ENCODE assay signal across 8 mouse cellular contexts in the genomic region with DNA sequence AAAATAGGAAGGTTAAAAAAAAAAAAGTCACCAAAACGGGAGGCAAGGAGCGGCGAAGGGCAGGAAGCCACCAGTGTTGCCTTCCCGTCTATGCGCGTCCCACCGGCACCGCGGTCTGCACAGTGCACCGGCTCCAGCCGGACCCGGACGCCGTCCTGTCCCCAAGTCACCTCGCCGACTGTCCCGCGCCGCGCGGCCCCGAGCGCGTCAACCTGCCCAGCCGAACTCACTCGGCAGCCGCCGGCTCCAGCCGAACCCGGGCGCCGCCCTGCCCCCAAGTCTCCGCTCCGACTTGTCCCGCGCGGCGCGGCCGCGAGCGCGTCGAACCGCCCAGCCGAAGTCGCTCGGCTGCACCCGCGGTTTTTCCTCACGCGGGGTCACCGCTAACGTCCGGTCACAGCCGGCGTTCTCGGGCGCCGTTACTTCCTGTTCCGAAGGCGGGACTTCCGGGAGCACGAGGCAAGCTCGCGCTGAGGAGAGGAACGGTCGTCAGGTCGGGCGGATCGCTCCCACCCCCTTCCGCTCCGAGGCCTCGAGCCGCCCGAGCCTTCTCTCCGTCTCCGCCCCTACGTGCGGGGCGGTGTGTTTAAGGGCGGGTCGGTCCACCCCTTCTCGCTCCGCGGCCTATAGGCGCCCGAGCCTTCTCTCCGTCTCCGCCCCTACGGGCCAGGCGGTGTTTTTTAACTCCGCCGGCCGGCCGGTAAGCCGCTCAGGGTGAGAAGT. TPM values are rescaled to one million over a fixed set of nuclear protein-coding genes. Genes with fewer than 3 reads are reported as not detected.
A peak's percentile ranks its signal among the peaks of the same experiment; 100 is the strongest.
DNase-seq lines count a peak whose midpoint lies in the region; ATAC-seq lines count a peak whose summit lies in the region.

A gene (minus strand): TSS at position 428 of the 723 bp plus-strand sequence.

- H3K36me3 ChIP-seq in heart, embryonic 14.5 days (ENCODE audit: control insufficient read depth, insufficient read depth, low read length), result peaks cover 15% of the 10 kb centered on the region
- H3K36me3 ChIP-seq in liver, embryonic 13.5 days, result peaks cover 6% of the 10 kb centered on the region; the same call in 1 of the 2 replicates
- H3K36me3 ChIP-seq in stomach, embryonic 16.5 days (ENCODE audit: control insufficient read depth, insufficient read depth, low read length), result no peaks in the 10 kb centered on the region

- H3K4me2 ChIP-seq in heart, embryonic 14.5 days (ENCODE audit: low read length), result peak within 1 kb of the TSS; percentile 58
- peak within 1 kb of the TSS; percentile 69 for H3K4me2 ChIP-seq in liver, embryonic 13.5 days
- H3K4me2 ChIP-seq in stomach, embryonic 16.5 days (ENCODE audit: low read depth, low read length), result peak within 1 kb of the TSS; percentile 59

- WGBS in heart, embryonic 14.5 days, result 19% methylated on average over 76 of the region's 97 CpGs
- WGBS in liver, embryonic 13.5 days (ENCODE audit: insufficient replicate concordance), result 20% methylated on average over 89 of the region's 97 CpGs
- 20% methylated on average over 76 of the region's 97 CpGs for WGBS in stomach, embryonic 16.5 days

- H3K4me1 ChIP-seq in heart, embryonic 14.5 days (ENCODE audit: control insufficient read depth in 2 of 2, insufficient read depth in 2 of 2, low read length in 2 of 2), result peaks cover 0 to 4% of the 10 kb centered on the region in 2 experiments; a peak in 1 of 4 replicates
- H3K4me1 ChIP-seq in liver, embryonic 13.5 days (replicated peaks), result peaks cover 13% of the 10 kb centered on the region
- no peaks in the 10 kb centered on the region for H3K4me1 ChIP-seq in stomach, embryonic 16.5 days (ENCODE audit: control insufficient read depth, insufficient read depth, low read length)

- peak within 1 kb of the TSS; percentile 71 to 88 for H3K27ac ChIP-seq in heart, embryonic 14.5 days (replicated peaks in 1 of 2; ENCODE audit: control insufficient read depth in 1 of 2, insufficient read depth in 1 of 2, low read depth in 2 of 2, low read length in 2 of 2)
- H3K27ac ChIP-seq in liver, embryonic 13.5 days, result peak within 1 kb of the TSS; percentile 83
- H3K27ac ChIP-seq in stomach, embryonic 16.5 days (ENCODE audit: low read length), result peak within 1 kb of the TSS; percentile 82

- H3K9ac ChIP-seq in heart, embryonic 14.5 days (ENCODE audit: low read length), result peak within 1 kb of the TSS; percentile 84
- H3K9ac ChIP-seq in liver, embryonic 13.5 days, result peak within 1 kb of the TSS; percentile 80
- H3K9ac ChIP-seq in stomach, embryonic 16.5 days (ENCODE audit: low read length), result peak within 1 kb of the TSS; percentile 77

- H3K27me3 ChIP-seq in heart, embryonic 14.5 days (ENCODE audit: control insufficient read depth, insufficient read depth, low read length), result no peaks in the 10 kb centered on the region
- no peaks in the 10 kb centered on the region for H3K27me3 ChIP-seq in liver, embryonic 13.5 days
- no peaks in the 10 kb centered on the region for H3K27me3 ChIP-seq in stomach, embryonic 16.5 days (ENCODE audit: control insufficient read depth, insufficient read depth, low read length)

- no peaks in the 10 kb centered on the region for H3K9me3 ChIP-seq in heart, embryonic 14.5 days (ENCODE audit: control insufficient read depth, low read length)
- no peaks in the 10 kb centered on the region for H3K9me3 ChIP-seq in liver, embryonic 13.5 days (replicated peaks)
- no peaks in the 10 kb centered on the region for H3K9me3 ChIP-seq in stomach, embryonic 16.5 days (replicated peaks; ENCODE audit: control insufficient read depth, low read length)

- peak; percentile 77 for DNase-seq in c-Kit-negative CD71-positive TER-119-positive erythroid progenitor cells, embryonic 14.5 days (ENCODE audit: low read depth, low spot score)
- DNase-seq in fibroblast of lung, adult 2 months (ENCODE audit: low read depth), result peak; percentile 79
- DNase-seq in kidney, postnatal 14 days, result peak; percentile 93
- peak; percentile 86 for DNase-seq in liver, embryonic 13.5 days
- peak; percentile 76 for DNase-seq in neural tube, embryonic 10.5 days (ENCODE audit: extremely low spot score, low spot score)

- H3K4me3 ChIP-seq in heart, embryonic 14.5 days (ENCODE audit: control insufficient read depth in 1 of 2, insufficient read depth in 1 of 2, low read depth in 1 of 2, low read length in 2 of 2), result peak within 1 kb of the TSS; percentile 58 to 76
- peak within 1 kb of the TSS; percentile 71 for H3K4me3 ChIP-seq in liver, embryonic 13.5 days (replicated peaks)
- H3K4me3 ChIP-seq in stomach, embryonic 16.5 days (replicated peaks; ENCODE audit: low read length), result peak within 1 kb of the TSS; percentile 58

- peak; percentile 95 for ATAC-seq in CD4-positive, CD25-positive, alpha-beta regulatory T cell, adult 4 months
- ATAC-seq in heart, embryonic 14.5 days (ENCODE audit: insufficient number of reproducible peaks, insufficient read depth, low FRiP score, low read depth), result peak; percentile 99
- peak; percentile 100 for ATAC-seq in liver, embryonic 13.5 days (ENCODE audit: low read depth)
- peak; percentile 100 for ATAC-seq in stomach, embryonic 16.5 days (ENCODE audit: insufficient read depth, low FRiP score)

RNA-seq across cellular contexts. Expression of the gene that starts here (rescaled TPM):
- 1 to 10 TPM; 5.1 to 7.4 TPM for polyA plus RNA-seq in CD4-positive, CD25-positive, alpha-beta regulatory T cell, adult 4 months (2017; shearing (Covaris generic))
- 52.4 and 56.1 TPM in 2 replicates for polyA plus RNA-seq in heart, embryonic 14.5 days (2014; fragmentation: Nextera tagmentation; extraction: Ambion mirVana)
- 16.7 and 19.8 TPM in 2 replicates for polyA plus RNA-seq in liver, embryonic 13.5 days (2015; fragmentation: Nextera tagmentation; extraction: Ambion mirVana)
- 22.4 and 24.7 TPM in 2 replicates for polyA plus RNA-seq in stomach, embryonic 16.5 days (2015; fragmentation: Nextera tagmentation; extraction: Ambion mirVana)

Comparison
In these comparisons a context has a peak if more than half of its experiments do, and no peak if none do; other contexts are left out.
1. Peak in every context shown above with its lines: DNase-seq, ATAC-seq, H3K4me3 ChIP-seq and H3K27ac ChIP-seq.